Mouse (Mus musculus) adrenal gland, adult (tissue): ENCODE results near the gene Defa37.
"Not testable (repeated sequence)": the region's sequence is repeated elsewhere in the genome, so short reads cannot be mapped to it uniquely, and the experiment has no call there.

Experiments
- DNase-seq, 2 experiments: peaks; one replicate each; pipeline ENCODE4 v3.0.0; 2022 to 2023; ENCODE audit warnings: low spot score in 1 of 2; ENCODE audit not compliant: inconsistent age in 2 of 2

The Defa37 gene

DNA sequence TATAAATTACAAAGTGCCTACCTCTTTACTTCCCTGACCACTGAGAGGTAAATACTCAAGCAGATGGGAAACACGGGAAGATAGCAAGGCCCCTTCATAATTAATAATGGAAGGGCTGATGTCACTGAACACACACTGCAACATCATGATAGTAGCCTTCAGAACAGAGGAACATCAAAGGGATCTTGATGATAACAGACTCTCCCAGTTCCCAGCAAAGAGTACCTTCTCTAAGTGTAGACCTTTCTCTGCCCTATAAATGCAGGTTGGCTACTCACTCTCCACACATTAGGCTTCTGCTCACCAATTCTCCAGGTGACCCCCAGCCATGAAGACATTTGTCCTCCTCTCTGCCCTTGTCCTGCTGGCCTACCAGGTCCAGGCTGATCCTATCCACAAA lies at the start of gene Defa37:
TSS of gene Defa37 (plus strand) at position 301 of the 400 bp plus-strand sequence.
- DNase-seq, result not testable (repeated sequence)

DNA sequence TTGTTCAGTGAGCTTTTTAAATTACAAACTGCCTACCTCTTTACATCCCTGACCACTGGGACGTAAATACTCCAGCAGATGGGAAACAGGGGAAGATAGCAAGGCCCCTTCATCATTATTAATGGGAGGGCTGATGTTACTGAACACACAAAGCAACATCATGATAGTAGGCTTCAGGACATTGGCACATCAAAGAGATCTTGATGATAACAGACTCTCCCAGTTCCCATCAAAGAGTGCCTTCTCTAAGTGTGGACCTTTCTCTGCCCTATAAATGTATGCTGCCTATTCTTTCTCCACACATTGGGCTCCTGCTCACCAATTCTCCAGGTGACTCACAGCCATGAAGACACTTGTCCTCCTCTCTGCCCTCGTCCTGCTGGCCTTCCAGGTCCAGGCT lies 36.5 kb upstream of the Defa37 start, which contains the start of gene Defa32:
TSS of gene Defa32 (plus strand) at position 301 of the 400 bp plus-strand sequence.
- not testable (repeated sequence) for DNase-seq

GRCm38 (mm10) chr8:21582706-21583105 lies 17.5 kb downstream of the Defa37 start, which contains the start of gene Defa28:
Gene Defa28, plus strand, starts transcription at chr8:21583006.
- DNase-seq, result not testable (repeated sequence)

DNA sequence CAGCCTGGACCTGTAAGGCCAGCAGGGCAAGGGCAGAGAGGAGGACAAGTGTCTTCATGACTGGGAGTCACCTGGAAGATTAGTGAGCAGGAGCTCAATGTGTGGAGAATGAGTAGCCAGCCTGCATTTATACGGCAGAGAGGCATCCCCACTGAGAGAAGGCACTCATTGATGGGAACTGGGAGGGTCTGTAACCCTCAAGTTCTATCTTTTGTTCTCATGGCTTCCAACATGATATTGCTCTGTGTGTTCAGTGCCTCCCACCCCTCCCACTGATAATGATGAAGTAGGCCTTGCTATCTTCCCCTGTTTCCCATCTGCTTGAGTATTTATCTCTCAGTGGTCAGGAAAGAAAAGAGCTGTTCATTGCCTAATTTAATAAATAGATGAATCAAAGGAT lies 29.2 kb downstream of the Defa37 start, which contains the start of gene Gm7861:
TSS of gene Gm7861 (minus strand) at position 101 of the 400 bp plus-strand sequence.
- not testable (repeated sequence) for DNase-seq
